In genomic region chr6:39249176-39249770, GRCm38 (mm10) we compare ENCODE assay signal across 22 mouse cellular contexts. TPM values are rescaled to one million over a fixed set of nuclear protein-coding genes. Genes with fewer than 3 reads are reported as not detected.
DNase-seq lines count a peak whose midpoint lies in the region; ATAC-seq and TF ChIP-seq lines count a peak whose summit lies in the region.
"Had no signal": no experiment of that assay in that cellular context is flagged by ENCODE, and none has a peak within 500 bp of the region (broad histone marks: within the 10 kb centered on the region; RNA-seq: fewer than 3 reads in every experiment).

No protein-coding gene starts in this region.

- no peaks in the 10 kb centered on the region for H3K36me3 ChIP-seq in liver, embryonic 12.5 days
- H3K36me3 ChIP-seq in ES-E14 (ENCODE audit: control insufficient read depth, insufficient read depth, low read length, poor library complexity, severe bottlenecking) (no peaks in the 10 kb centered on the region), myocyte (ENCODE audit: control insufficient read depth, insufficient read depth) (no peaks in the 10 kb centered on the region)
- no peaks in the 10 kb centered on the region for H3K36me3 ChIP-seq in embryonic facial prominence, embryonic 10.5 days (replicated peaks)
- H3K36me3 ChIP-seq: heart, embryonic 13.5 days; hindbrain, embryonic 15.5 days; intestine, embryonic 15.5 days; limb, embryonic 13.5 days; stomach, embryonic 15.5 days had no signal

- no peak overlapping the region for H3K4me3 ChIP-seq in liver, embryonic 12.5 days
- H3K4me3 ChIP-seq in ES-E14 (ENCODE audit: insufficient read depth in 1 of 2, low read depth in 1 of 2, low read length in 2 of 2, poor library complexity in 1 of 2, severe bottlenecking in 1 of 2) (peak overlapping the region in 1 of 2 experiments; percentile 8; a peak in 1 of 4 replicates), myocyte (no peak overlapping the region)
- H3K4me3 ChIP-seq in embryonic facial prominence, embryonic 10.5 days: no peak overlapping the region
- H3K4me3 ChIP-seq: forebrain, embryonic 13.5 days; heart, embryonic 13.5 days; hindbrain, embryonic 15.5 days; intestine, embryonic 15.5 days; limb, embryonic 13.5 days; megakaryocyte, embryonic 14.5 days; stomach, embryonic 15.5 days had no signal

- in situ Hi-C loops in ES-E14 (cut with MboI; ENCODE audit: low sequenced_read_pairs in 2 of 2, unreplicated experiment in 2 of 2): no loop called here

- no peak for ATAC-seq in liver, embryonic 12.5 days
- ATAC-seq: CD4-positive, CD25-positive, alpha-beta regulatory T cell, adult 4 months; forebrain, embryonic 13.5 days; intestine, embryonic 15.5 days had no signal

- peak; percentile 24 for DNase-seq in liver
- DNase-seq in ES-E14 (ENCODE audit: low read depth, low spot score): peak; percentile 75
- DNase-seq in embryonic facial prominence, embryonic 10.5 days (ENCODE audit: low spot score): peak; percentile 42
- no peak for DNase-seq in heart, adult 9 months (ENCODE audit: low spot score in 2 of 2)
- DNase-seq in left cerebral cortex, adult 18-20 months (ENCODE audit: low spot score in 2 of 2): no peak
- DNase-seq: adrenal gland, postnatal 14 days; cerebellum, postnatal 10 days; heart, adult 11 months; layer of hippocampus, adult 9-11 months; lung, adult 2 months; midbrain, embryonic 14.5 days; thymus, adult 2 months had no signal

- H3K4me1 ChIP-seq in liver, embryonic 12.5 days: no peaks in the 10 kb centered on the region
- no peaks in the 10 kb centered on the region for H3K4me1 ChIP-seq in ES-E14 (ENCODE audit: control insufficient read depth in 2 of 2, insufficient read depth in 2 of 2, low read length in 2 of 2, poor library complexity in 1 of 2)
- peaks cover 3% of the 10 kb centered on the region; the same call in 1 of the 2 replicates for H3K4me1 ChIP-seq in embryonic facial prominence, embryonic 10.5 days
- H3K4me1 ChIP-seq: forebrain, embryonic 13.5 days; hindbrain, embryonic 15.5 days; intestine, embryonic 15.5 days; stomach, embryonic 15.5 days had no signal

- WGBS in liver, embryonic 12.5 days (ENCODE audit: insufficient replicate concordance): 42% methylated on average over 16 of the region's 16 CpGs
- 53% methylated on average over 16 of the region's 16 CpGs for WGBS in embryonic facial prominence, embryonic 10.5 days

- H3K9ac ChIP-seq in liver, embryonic 12.5 days: no peak overlapping the region
- no peak overlapping the region for H3K9ac ChIP-seq in ES-E14 (ENCODE audit: insufficient read depth, low read depth, low read length, poor library complexity, severe bottlenecking)
- H3K9ac ChIP-seq: forebrain, embryonic 13.5 days; heart, embryonic 13.5 days; hindbrain, embryonic 15.5 days; intestine, embryonic 15.5 days; limb, embryonic 13.5 days; stomach, embryonic 15.5 days had no signal

- no peak for TF ChIP-seq POLR2A in myocyte (IDR thresholded peaks at IDR 0.05; ENCODE audit: insufficient read length, low read depth)

- H3K9me3 ChIP-seq in liver, embryonic 12.5 days (replicated peaks): no peaks in the 10 kb centered on the region
- H3K9me3 ChIP-seq in ES-E14 (ENCODE audit: control insufficient read depth, insufficient read depth, low read depth, low read length): no peaks in the 10 kb centered on the region
- no peaks in the 10 kb centered on the region for H3K9me3 ChIP-seq in embryonic facial prominence, embryonic 10.5 days
- H3K9me3 ChIP-seq: forebrain, embryonic 13.5 days; heart, embryonic 13.5 days; hindbrain, embryonic 15.5 days; intestine, embryonic 15.5 days; limb, embryonic 13.5 days; stomach, embryonic 15.5 days had no signal

- no peak overlapping the region for H3K4me2 ChIP-seq in liver, embryonic 12.5 days
- no peak overlapping the region for H3K4me2 ChIP-seq in myocyte (ENCODE audit: low read depth)
- H3K4me2 ChIP-seq: forebrain, embryonic 13.5 days; heart, embryonic 13.5 days; hindbrain, embryonic 15.5 days; intestine, embryonic 15.5 days; limb, embryonic 13.5 days; stomach, embryonic 15.5 days had no signal

- H3K79me2 ChIP-seq in myocyte (ENCODE audit: control insufficient read depth, insufficient read depth): no peaks in the 10 kb centered on the region

- H3K27me3 ChIP-seq in liver, embryonic 12.5 days (replicated peaks): peaks cover 15% of the 10 kb centered on the region
- H3K27me3 ChIP-seq in embryonic facial prominence, embryonic 10.5 days (replicated peaks; ENCODE audit: low read depth, poor library complexity, severe bottlenecking): no peaks in the 10 kb centered on the region
- H3K27me3 ChIP-seq in myocyte (ENCODE audit: control insufficient read depth, insufficient read depth, insufficient read length): no peaks in the 10 kb centered on the region
- H3K27me3 ChIP-seq: forebrain, embryonic 13.5 days; heart, embryonic 13.5 days; hindbrain, embryonic 15.5 days; intestine, embryonic 15.5 days; limb, embryonic 13.5 days; stomach, embryonic 15.5 days had no signal

- no peak overlapping the region for H3ac ChIP-seq in myocyte (ENCODE audit: control insufficient read depth, insufficient read length)

- no peak overlapping the region for H3K27ac ChIP-seq in liver, embryonic 12.5 days
- H3K27ac ChIP-seq in ES-E14 (ENCODE audit: insufficient read depth, low read depth, low read length, poor library complexity, severe bottlenecking): no peak overlapping the region
- no peak overlapping the region for H3K27ac ChIP-seq in embryonic facial prominence, embryonic 10.5 days (replicated peaks)
- H3K27ac ChIP-seq: forebrain, embryonic 13.5 days; heart, embryonic 13.5 days; hindbrain, embryonic 15.5 days; intestine, embryonic 15.5 days; limb, embryonic 13.5 days; stomach, embryonic 15.5 days had no signal

TF ChIP-seq in ES-E14, 5 proteins besides CTCF, POLR2A, EP300 and RAD21:
- TF ChIP-seq CHD2 (IDR thresholded peaks at IDR 0.05; ENCODE audit: low read depth, low read length): no peak
TF ChIP-seq in ES-E14: peak in this region for 0.

TF ChIP-seq in myocyte, 11 proteins besides CTCF, POLR2A, EP300 and RAD21:
- TF ChIP-seq POLR2AphosphoS2 (IDR thresholded peaks at IDR 0.05; ENCODE audit: insufficient read length, low read depth) (no peak), REST (IDR thresholded peaks at IDR 0.05; ENCODE audit: insufficient read depth, insufficient read length) (peak; percentile 31)

RNA-seq across cellular contexts. Expression of gene Kdm7a, which starts 42.7 kb away (rescaled TPM):
- 13.8 and 15.6 TPM in 2 replicates for polyA plus RNA-seq in liver, embryonic 12.5 days (2016; fragmentation: Nextera tagmentation; extraction: Ambion mirVana)
- 7.4 and 11.9 TPM in 2 replicates for total RNA-seq in ES-E14 (2012; rRNA removed)
- 9.5 and 11.1 TPM in 2 replicates for polyA plus RNA-seq in embryonic facial prominence, embryonic 10.5 days (2016; fragmentation: Nextera tagmentation; extraction: Ambion mirVana)
- 2.8 TPM for polyA plus RNA-seq in myocyte (2012; fragmentation: generic; extraction: Trizol)
- total RNA-seq in left cerebral cortex, adult 18-20 months (2021): 10 to 100 TPM; 40.2 to 47.6 TPM

Comparison
In these comparisons a context has a peak if more than half of its experiments do, and no peak if none do; other contexts are left out.
1. DNase-seq: peak in liver (single experiment), ES-E14 (single experiment) and embryonic facial prominence, embryonic 10.5 days (single experiment); none in heart, adult 9 months (0 of 2) and left cerebral cortex, adult 18-20 months (0 of 2).